Mouse (Mus musculus) heart, adult 9 months (tissue): Measurements from ENCODE around the gene Amt.
"Not testable (repeated sequence)": the region's sequence is repeated elsewhere in the genome, so short reads cannot be mapped to it uniquely, and the experiment has no call there.

ENCODE experiments used
- DNase-seq, 2 experiments: peaks; one replicate each; pipeline ENCODE4 v3.0.0; 2022; ENCODE audit warnings: low spot score in 2 of 2

Gene Amt

DNA sequence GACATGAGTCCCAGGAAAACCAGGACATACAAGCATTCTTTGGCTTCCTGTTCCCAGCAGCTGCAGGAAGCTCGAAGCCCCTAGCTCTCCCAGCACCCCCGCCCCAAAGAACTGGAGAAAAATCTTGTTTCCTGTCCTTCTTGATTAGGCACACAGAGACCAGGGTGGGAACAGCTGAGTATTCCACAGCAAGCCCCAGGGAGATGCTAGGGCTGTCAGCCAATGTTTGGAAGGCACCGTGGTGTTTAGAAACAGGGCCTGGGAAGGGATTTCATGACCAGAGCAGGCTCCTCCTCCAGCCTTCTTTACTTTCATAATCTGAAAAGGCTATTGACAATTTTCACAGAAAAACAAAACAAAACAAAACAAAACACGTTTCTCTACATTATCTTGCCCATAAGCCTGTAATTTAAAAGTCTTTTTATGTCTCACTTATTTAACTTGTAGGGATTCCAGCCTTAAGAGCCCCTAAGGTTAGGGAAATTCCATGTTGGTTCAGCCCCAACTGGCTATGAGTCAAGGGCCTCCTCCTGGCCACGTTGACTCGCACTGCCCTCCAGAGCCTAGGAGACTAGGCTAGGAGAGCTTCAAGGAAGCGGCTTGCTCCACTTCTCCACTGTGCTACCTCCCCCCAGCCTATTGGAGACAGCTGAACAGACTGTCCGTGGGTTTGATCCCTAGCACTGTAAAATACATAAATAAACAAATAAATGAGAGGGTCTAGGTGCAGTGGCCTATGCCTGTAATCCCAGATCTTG, 16.4 kb upstream of the Amt start:
- DNase-seq = peak; percentile 95

- peak; percentile 32 to 72 for DNase-seq
Measured at GRCm38 (mm10) chr9:108284410-108284809, 12.2 kb upstream of the Amt start.

- not testable (repeated sequence) for DNase-seq
Measured at GRCm38 (mm10) chr9:108287526-108288238, 9.0 kb upstream of the Amt start.

DNA sequence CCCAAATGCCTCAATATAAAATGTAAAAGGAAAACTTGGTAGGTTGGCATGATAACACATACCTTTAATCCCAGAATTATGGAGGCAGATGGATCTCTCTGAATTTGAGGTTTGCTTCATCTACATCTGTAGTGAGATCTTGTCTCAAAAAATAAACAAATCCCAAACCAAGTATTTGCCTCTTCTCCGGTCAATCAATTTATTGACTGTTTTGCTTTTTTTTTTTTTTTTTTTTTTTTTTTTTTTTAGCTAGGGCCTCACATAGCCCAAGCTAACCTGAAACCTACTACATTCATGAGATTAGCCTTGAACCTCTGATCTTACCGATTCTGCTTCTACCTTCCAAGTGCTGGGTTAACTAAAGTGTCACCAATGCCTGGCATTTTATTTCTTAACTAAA, 7.3 kb upstream of the Amt start:
- no peak for DNase-seq

GRCm38 (mm10) chr9:108290016-108290750, 6.5 kb upstream of the Amt start, which contains the start of gene Nicn1:
TSS of gene Nicn1 (plus strand) at chr9:108290429.
- DNase-seq = peak; percentile 96 to 97

GRCm38 (mm10) chr9:108290773-108291172, 5.9 kb upstream of the Amt start:
- DNase-seq = no peak

- no peak for DNase-seq
Measured at GRCm38 (mm10) chr9:108301853-108302252, 5.2 kb downstream of the Amt start.

DNA sequence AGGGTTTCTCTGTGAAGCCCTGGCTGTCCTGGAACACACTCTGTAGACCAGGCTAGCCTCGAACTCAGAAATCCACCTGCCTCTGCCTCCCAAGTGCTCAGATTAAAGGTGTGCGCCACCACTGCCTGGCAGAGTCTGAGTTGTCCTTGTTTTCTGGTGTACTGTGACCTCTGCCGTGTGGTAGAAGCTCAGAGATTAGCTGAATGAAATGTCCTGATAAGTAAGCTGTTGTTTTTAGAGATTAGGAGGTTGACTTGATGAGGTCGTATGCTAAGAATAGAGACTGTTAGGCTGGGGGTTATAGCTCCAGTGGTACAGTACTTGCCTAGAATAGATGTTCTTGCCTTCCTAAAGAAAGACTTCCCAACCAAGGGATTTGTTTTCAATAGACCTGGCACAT, 8.1 kb downstream of the Amt start:
- peak; percentile 23 to 31 for DNase-seq

DNA sequence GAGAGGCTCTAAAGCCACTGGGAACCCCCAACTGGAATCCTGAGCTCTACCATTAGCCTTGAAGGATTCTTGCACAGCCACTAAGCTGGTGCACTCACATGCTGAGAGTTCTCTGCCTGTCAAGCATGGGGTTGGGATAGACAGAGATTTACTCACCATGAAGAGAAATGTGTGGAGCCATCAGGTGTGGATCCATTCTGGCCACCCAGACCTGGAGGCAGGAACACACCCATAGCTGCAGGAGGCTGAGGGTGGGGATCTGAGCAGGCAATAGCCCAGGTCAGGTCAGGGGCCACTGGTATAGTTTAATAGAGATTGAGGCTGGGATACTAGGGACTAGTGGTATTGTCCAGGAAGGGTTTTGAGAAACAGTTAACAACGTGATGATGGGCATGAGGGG, 8.5 kb downstream of the Amt start:
- DNase-seq = peak in 1 of 2 experiments; percentile 21

GRCm38 (mm10) chr9:108305629-108306520, 9.2 kb downstream of the Amt start, which contains the start of the genes Rhoa and Tcta:
TSS of gene Rhoa (plus strand) at chr9:108306129.
TSS of gene Tcta (minus strand) at chr9:108306160.
- DNase-seq = peak; percentile 100

DNA sequence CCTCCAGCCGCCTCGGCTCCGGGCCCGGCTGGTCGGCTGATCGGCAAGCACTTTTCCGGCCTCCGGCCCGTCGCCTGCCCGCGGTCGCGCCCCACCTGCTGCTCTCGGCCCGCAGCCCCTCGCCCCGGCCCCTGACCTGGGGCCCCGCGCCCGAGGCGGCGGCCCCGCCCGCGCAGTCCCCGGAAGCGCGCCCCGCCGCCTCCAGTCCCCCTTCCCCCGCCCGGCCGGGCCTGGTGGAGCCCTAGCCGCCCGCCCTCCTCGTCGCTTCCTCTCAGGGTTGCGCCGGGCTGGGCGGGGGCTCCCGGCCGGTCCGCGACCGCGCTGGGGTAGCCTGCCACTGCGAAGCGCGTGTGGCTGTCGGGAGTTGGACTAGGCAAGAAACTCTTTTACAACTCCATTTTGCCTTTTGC, 9.9 kb downstream of the Amt start:
- DNase-seq = peak; percentile 77 to 78

GRCm38 (mm10) chr9:108307021-108307807, 10.6 kb downstream of the Amt start:
- no peak for DNase-seq

DNA sequence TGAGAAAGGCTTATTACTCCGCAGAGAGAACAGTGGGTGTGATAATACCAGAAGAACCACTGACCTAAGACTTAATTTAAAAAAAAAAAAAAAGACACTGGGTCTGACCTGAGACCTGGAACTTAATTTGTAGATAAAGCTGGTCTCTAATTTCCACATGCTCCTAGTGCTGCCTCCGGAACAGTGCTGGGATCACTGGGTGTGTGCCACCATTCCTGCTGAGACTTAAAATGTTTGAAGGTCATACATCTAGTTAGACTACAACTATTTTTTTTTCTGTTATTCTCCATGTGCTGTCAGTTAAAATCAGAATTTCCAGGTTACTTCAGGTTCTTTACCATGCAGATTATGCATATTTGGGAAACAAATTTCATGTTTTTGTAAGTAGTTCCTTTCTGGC, 11.5 kb downstream of the Amt start:
- no peak for DNase-seq

GRCm38 (mm10) chr9:108317572-108317971, 20.9 kb downstream of the Amt start:
- no peak for DNase-seq

- DNase-seq = no peak
Measured at GRCm38 (mm10) chr9:108318462-108318861, 21.8 kb downstream of the Amt start.

GRCm38 (mm10) chr9:108322054-108322453, 25.4 kb downstream of the Amt start:
- DNase-seq = not testable (repeated sequence)

DNA sequence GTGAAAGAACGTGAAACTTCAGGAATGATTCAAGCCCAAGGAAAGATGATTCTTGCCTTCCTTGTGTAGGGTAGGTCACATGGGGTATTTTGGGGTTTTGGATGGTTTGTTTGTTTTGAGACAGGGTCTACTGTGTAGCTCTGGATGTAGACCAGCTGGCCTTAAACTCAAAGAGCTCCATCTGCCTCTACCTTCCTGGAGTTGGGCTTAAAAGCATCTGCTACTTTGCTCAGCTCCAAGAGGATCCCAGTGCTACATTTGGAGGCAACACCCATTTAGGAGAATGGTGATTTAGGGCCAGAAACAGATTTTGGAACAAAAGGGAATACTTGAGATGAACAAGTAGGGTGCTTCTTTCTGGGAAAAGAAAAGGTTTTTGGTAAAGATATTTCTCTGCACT, 28.1 kb downstream of the Amt start:
- DNase-seq = no peak

- no peak for DNase-seq
Measured at GRCm38 (mm10) chr9:108325811-108326210, 29.2 kb downstream of the Amt start.

DNA sequence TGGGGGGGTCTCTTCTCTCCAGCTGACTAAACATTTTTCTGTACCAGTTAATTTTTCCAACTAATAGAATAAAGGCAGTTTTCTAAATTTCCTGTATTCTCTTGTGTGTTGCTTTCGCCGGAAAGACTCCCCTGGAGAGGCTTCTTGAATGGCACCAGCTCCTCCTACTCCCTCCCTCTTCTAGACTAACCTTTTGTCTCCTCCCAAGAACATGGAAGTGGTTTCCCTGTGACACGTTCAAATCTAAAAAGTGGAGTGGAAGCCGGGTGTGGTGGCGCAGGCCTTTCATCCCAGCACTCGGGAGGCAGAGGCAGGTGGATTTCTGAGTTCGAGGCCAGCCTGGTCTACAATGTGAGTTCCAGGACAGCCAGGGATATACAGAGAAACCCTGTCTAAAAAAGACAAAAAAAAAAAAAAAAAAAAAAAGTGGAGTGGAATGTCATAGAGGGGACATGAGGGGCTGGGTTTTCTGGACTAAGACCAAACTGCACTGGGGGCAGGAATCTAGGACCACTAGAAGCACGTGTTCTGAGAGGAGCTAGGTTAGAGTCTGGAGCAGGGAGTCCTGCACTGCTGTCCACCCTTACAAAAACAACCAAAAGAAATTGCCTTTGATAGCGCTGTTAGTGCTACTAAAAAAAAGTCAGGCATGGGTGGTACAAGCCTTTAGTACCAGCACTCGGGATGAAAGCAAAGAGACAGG, 41.3 kb downstream of the Amt start:
- DNase-seq = no peak

GRCm38 (mm10) chr9:108338551-108338885, 41.9 kb downstream of the Amt start:
- DNase-seq = no peak
